Mouse (Mus musculus) stomach, embryonic 14.5 days (tissue): ENCODE results near the gene Rras2. TPM values are rescaled to one million over a fixed set of nuclear protein-coding genes. Genes with fewer than 3 reads are reported as not detected.

Source experiments
- ATAC-seq: fragments of 200-750 bp; cut with Nextera tagmentation; 2 replicates; pipeline ENCODE4 v1.8.0; 2017; ENCODE audit warnings: low read depth, moderate TSS enrichment; ENCODE audit not compliant: insufficient number of reproducible peaks, insufficient read depth, low FRiP score
- H3K27ac ChIP-seq: fragments of 300-500 bp; sonication (generic); 2 replicates; pipeline ENCODE4 v1.5.1; 2014; ENCODE audit warnings: mild to moderate bottlenecking, low read length, moderate library complexity, mixed read lengths
- H3K27me3 ChIP-seq: fragments of 300-500 bp; sonication (generic); 2 replicates; pipeline ENCODE4 v1.6.1; 2014; ENCODE audit warnings: low read length, control low read depth, mixed read lengths; ENCODE audit not compliant: control insufficient read depth, insufficient read depth
- H3K36me3 ChIP-seq: fragments of 300-500 bp; sonication (generic); 2 replicates; pipeline ENCODE4 v1.6.1; 2014; ENCODE audit warnings: mild to moderate bottlenecking, control low read depth, low read length, moderate library complexity, mixed read lengths; ENCODE audit not compliant: control insufficient read depth, insufficient read depth
- H3K4me1 ChIP-seq: fragments of 300-500 bp; sonication (generic); 2 replicates; pipeline ENCODE4 v1.6.1; 2014; ENCODE audit warnings: low read length, control low read depth, mixed read lengths; ENCODE audit not compliant: control insufficient read depth, insufficient read depth
- H3K4me2 ChIP-seq: fragments of 300-500 bp; sonication (generic); replicated peaks from 2 replicates; pipeline ENCODE4 v1.6.1; 2014; ENCODE audit warnings: low read depth, low read length, control low read depth
- H3K4me3 ChIP-seq: fragments of 300-500 bp; sonication (generic); 2 replicates; pipeline ENCODE4 v1.5.1; 2014; ENCODE audit warnings: low read depth, low read length, control low read depth
- H3K9ac ChIP-seq: fragments of 300-500 bp; sonication (generic); replicated peaks from 2 replicates; pipeline ENCODE4 v1.6.1; 2014; ENCODE audit warnings: low read depth, mild to moderate bottlenecking, control low read depth, low read length, moderate library complexity, mixed read lengths
- H3K9me3 ChIP-seq: fragments of 300-500 bp; sonication (generic); 2 replicates; pipeline ENCODE4 v1.6.1; 2016; ENCODE audit warnings: low read depth, low read length, control low read depth; ENCODE audit not compliant: control insufficient read depth
- WGBS: fragments of 180-500 bp; shearing (Covaris S2); extraction: QIAGEN DNeasy Blood & Tissue Kit; methylation state at CpG from one replicate; pipeline ENCODE4 v1.1.7; 2014; 5-methylcytosine and 5-hydroxymethylcytosine counted together
- polyA plus RNA-seq: library from polyadenylated mRNA; unstranded; fragments of >200 nt; fragmentation: Nextera tagmentation; extraction: Ambion mirVana; gene quantifications from 2 replicates; pipeline ENCODE4 v1.2.1, GENCODE M21; 2014

Gene Rras2
- polyA plus RNA-seq, 1 experiment from 2014 or later, result 29.4 TPM

- Histone ChIP-seq H3K4me1 (peaks cover 15% of the 10 kb centered on the region; the same call in 1 of the 2 replicates), H3K36me3 (no peaks in the 10 kb centered on the region), H3K9me3 (no peaks in the 10 kb centered on the region), H3K4me2 (peak overlapping the region; percentile 47; the same call in 1 of the 2 replicates), H3K9ac (no peak overlapping the region), H3K4me3 (no peak overlapping the region), H3K27me3 (no peaks in the 10 kb centered on the region), H3K27ac (peak overlapping the region; percentile 52; the same call in 1 of the 2 replicates)
- 34% methylated on average over 11 of the region's 11 CpGs for WGBS
- no peak for ATAC-seq
Observed at GRCm38 (mm10) chr7:114065407-114066185, 52.0 kb downstream of the Rras2 start.

DNA sequence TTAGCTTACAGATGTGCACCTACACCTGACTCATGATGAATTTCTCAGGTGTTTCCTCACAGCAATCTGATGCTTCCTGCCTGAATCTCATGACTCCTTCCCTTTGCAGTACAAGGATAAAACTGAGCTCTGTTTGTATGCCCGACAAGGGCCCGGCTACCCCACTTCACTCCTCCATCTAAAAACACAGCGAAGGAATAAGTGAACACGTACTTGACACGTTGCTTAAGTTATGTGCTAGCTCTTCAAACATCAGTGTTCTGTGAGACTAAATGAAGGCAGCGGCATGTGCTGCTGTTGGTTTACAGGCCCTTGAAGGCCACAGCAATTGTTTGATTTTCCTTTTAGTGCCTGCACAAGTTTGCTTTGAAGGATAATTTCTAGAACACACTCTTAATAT lies 53.6 kb downstream of the Rras2 start:
- no peaks in the 10 kb centered on the region for H3K27me3 ChIP-seq
- H3K4me3 ChIP-seq, result no peak overlapping the region
- H3K36me3 ChIP-seq, result no peaks in the 10 kb centered on the region
- H3K9me3 ChIP-seq, result no peaks in the 10 kb centered on the region
- no peak overlapping the region for H3K27ac ChIP-seq
- no peak overlapping the region for H3K4me2 ChIP-seq
- WGBS, result 63% methylated on average over 6 of the region's 6 CpGs
- H3K9ac ChIP-seq, result no peak overlapping the region
- no peak for ATAC-seq
- peaks cover 10% of the 10 kb centered on the region; the same call in 1 of the 2 replicates for H3K4me1 ChIP-seq

- no peaks in the 10 kb centered on the region for H3K36me3 ChIP-seq
- 33% methylated on average over 8 of the region's 8 CpGs for WGBS
- no peak; the same call in 1 of the 2 replicates for ATAC-seq
- H3K9me3 ChIP-seq, result no peaks in the 10 kb centered on the region
- H3K4me1 ChIP-seq, result peaks cover 10% of the 10 kb centered on the region; the same call in 1 of the 2 replicates
- H3K4me3 ChIP-seq, result no peak overlapping the region
- H3K27ac ChIP-seq, result 0 out of 2 replicates have a peak overlapping the region, but pooled peaks have one; percentile 7
- H3K4me2 ChIP-seq, result no peak overlapping the region
- no peak overlapping the region for H3K9ac ChIP-seq
- no peaks in the 10 kb centered on the region for H3K27me3 ChIP-seq
Observed at GRCm38 (mm10) chr7:114063534-114063933, 54.0 kb downstream of the Rras2 start.

- Histone ChIP-seq H3K36me3 (no peaks in the 10 kb centered on the region), H3K4me1 (peaks cover 10% of the 10 kb centered on the region; the same call in 1 of the 2 replicates), H3K27me3 (no peaks in the 10 kb centered on the region), H3K9me3 (no peaks in the 10 kb centered on the region), H3K27ac (no peak overlapping the region), H3K4me3 (no peak overlapping the region), H3K9ac (no peak overlapping the region), H3K4me2 (no peak overlapping the region)
- WGBS, result 58% methylated on average over 1 of the region's 1 CpGs
- no peak for ATAC-seq
Observed at GRCm38 (mm10) chr7:114062451-114062850, 55.1 kb downstream of the Rras2 start.

GRCm38 (mm10) chr7:114060445-114060844 lies 57.1 kb downstream of the Rras2 start:
- Histone ChIP-seq H3K4me1 (peaks cover 7% of the 10 kb centered on the region; the same call in 1 of the 2 replicates), H3K4me3 (no peak overlapping the region), H3K9ac (no peak overlapping the region), H3K27me3 (no peaks in the 10 kb centered on the region), H3K27ac (no peak overlapping the region), H3K36me3 (no peaks in the 10 kb centered on the region), H3K9me3 (no peaks in the 10 kb centered on the region), H3K4me2 (no peak overlapping the region)
- 97% methylated on average over 6 of the region's 6 CpGs for WGBS
- no peak for ATAC-seq

- peaks cover 4% of the 10 kb centered on the region; the same call in 1 of the 2 replicates for H3K4me1 ChIP-seq
- 81% methylated on average over 6 of the region's 6 CpGs for WGBS
Observed at GRCm38 (mm10) chr7:114058927-114059441, 58.6 kb downstream of the Rras2 start.

GRCm38 (mm10) chr7:114058166-114058565 lies 59.4 kb downstream of the Rras2 start:
- H3K4me2 ChIP-seq, result no peak overlapping the region
- H3K27ac ChIP-seq, result no peak overlapping the region
- no peak overlapping the region for H3K9ac ChIP-seq
- no peaks in the 10 kb centered on the region for H3K4me1 ChIP-seq
- WGBS, result 89% methylated on average over 16 of the region's 16 CpGs
- no peak for ATAC-seq
- no peaks in the 10 kb centered on the region for H3K36me3 ChIP-seq
- no peaks in the 10 kb centered on the region for H3K9me3 ChIP-seq
- no peak overlapping the region for H3K4me3 ChIP-seq
- H3K27me3 ChIP-seq, result no peaks in the 10 kb centered on the region

More at GRCm38 (mm10) chr7:114058927-114059441, 58.6 kb downstream of the Rras2 start:
- no peaks in the 10 kb centered on the region for H3K36me3 ChIP-seq
- no peak overlapping the region for H3K4me3 ChIP-seq
- H3K9ac ChIP-seq, result no peak overlapping the region
- no peak overlapping the region for H3K4me2 ChIP-seq
- ATAC-seq, result no peak
- H3K9me3 ChIP-seq, result no peaks in the 10 kb centered on the region
- H3K27me3 ChIP-seq, result no peaks in the 10 kb centered on the region
- H3K27ac ChIP-seq, result no peak overlapping the region

GRCm38 (mm10) chr7:114053720-114054119 lies 63.9 kb downstream of the Rras2 start:
- Histone ChIP-seq H3K27me3 (no peaks in the 10 kb centered on the region), H3K4me1 (0 out of 2 replicates have a peak, but pooled peaks cover 4% of the 10 kb centered on the region), H3K4me2 (no peak overlapping the region), H3K9ac (no peak overlapping the region), H3K27ac (no peak overlapping the region), H3K4me3 (no peak overlapping the region), H3K9me3 (no peaks in the 10 kb centered on the region), H3K36me3 (no peaks in the 10 kb centered on the region; the same call in 1 of the 2 replicates)
- WGBS, result 72% methylated on average over 4 of the region's 4 CpGs
- ATAC-seq, result no peak
